Mouse (Mus musculus) WW6 (cell line): ENCODE results near the gene Tmtc4.

Source experiments
- DNase-seq: peaks from one replicate; pipeline ENCODE4 v3.0.0-alpha.2; 2013; ENCODE audit warnings: low read depth, low spot score

Gene Tmtc4

DNA sequence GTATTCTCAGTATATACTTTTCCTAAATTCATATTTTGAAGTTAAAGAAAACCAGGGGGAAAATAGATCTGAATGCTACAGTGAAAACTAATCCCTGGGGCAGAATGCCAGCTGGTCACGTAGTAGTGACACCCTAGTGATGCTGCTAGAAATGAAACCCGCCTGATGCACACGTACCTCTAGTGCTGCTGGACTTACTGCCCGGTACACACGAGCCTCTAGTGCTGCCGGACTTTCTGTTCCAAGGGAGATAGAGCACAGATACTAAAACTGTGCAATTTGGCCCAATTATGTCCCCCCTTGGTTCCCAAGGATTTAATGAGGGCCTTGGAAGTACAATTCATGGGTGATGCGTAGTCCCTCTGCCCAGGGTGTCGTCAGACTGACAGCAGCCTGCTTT, 108.8 kb downstream of the Tmtc4 start:
- no peak for DNase-seq

DNA sequence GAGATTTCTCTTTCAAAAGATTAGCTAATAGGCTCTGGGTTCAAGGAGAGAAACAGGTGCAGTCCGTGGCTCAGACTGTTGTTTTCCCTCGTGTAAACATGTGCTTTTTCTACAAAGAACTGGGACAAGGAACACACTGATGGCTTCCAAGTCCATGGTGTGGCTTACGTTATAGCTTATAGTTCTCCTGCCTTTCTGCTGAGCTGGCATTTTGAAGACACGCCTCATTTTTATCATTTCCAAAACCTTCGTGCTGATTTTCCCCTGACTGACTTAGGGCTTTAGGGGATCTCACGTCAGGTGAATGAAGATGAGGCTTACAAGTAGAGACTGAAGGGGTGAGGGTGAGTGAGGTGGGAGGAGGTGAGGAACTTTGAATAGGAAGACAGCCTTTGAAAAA, 111.2 kb downstream of the Tmtc4 start:
- DNase-seq: no peak

DNA sequence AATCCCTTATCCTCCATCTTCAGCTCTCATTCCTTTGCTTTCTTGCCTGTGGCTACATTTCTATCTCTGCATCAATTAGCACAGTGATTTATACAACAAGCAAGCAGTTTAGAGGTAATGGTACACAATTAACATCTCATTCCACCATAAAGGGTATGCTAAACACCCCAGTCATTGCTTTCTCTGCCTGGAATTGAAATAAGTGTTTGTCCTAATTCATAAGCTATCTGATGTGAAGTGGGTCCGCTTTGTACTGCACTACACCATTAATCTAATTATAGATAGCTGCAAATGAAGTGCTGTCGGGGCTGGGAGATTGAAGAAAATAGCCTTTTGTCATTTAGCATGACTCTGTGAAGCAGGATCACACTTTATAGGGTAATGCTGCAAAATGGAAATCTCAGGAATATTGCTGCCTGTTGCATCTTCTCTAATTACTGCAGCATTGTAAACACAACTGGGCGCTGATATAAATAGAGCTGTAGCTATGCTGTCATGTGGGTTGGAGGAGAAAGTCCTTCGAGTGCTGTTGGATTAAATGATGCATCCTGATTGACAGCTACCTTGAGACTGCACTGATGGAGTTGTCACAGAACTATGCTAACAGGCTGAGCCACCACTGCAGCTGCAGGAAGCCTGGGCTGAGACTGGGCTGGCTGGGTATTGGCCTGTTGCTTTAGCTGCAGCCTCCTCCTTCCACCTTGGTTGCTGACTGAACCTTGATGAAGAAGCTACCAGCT, 111.8 kb downstream of the Tmtc4 start:
- DNase-seq: no peak

DNA sequence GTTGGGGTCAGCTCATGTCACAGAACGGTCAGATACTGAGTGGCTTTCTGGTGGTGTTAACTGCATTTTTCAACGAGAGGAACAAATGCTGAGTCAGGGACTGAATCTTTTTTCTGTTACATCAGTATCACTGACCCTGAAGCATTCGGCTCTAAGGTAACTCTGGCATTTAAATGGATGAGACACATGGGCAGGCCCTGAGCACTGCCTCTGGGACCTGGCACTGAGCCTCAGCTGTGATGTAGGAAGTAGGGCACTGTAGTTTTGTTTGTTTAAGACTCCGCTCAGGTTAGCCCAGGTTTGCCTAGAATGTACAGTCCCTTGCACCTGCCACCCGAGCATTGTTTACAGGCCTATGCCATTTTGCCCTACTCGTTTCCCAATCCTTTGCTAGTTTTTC, 114.0 kb downstream of the Tmtc4 start:
- DNase-seq: no peak
